Mouse (Mus musculus): ENCODE results near the gene Glod4.

The Glod4 gene

GRCm38 (mm10) chr11:76242901-76243810 lies at the start of gene Glod4, which contains the start of gene Mrm3:
Gene Glod4 (minus strand): TSS chr11:76243725.
Gene Mrm3 (plus strand): TSS chr11:76243715.
- DNase-seq: peak; percentile 96

GRCm38 (mm10) chr11:76292831-76293230 lies 49.3 kb upstream of the Glod4 start:
- peak; percentile 78 for DNase-seq

GRCm38 (mm10) chr11:76292398-76292797 lies 48.9 kb upstream of the Glod4 start:
- peak; percentile 63 for DNase-seq

- DNase-seq: peak; percentile 17
Observed at GRCm38 (mm10) chr11:76291960-76292359, 48.4 kb upstream of the Glod4 start.

- DNase-seq: no peak
Observed at GRCm38 (mm10) chr11:76290367-76290766, 46.8 kb upstream of the Glod4 start.

GRCm38 (mm10) chr11:76288645-76289044 lies 45.1 kb upstream of the Glod4 start:
- no peak for DNase-seq

- no peak for DNase-seq
Observed at GRCm38 (mm10) chr11:76287301-76287700, 43.8 kb upstream of the Glod4 start.

DNA sequence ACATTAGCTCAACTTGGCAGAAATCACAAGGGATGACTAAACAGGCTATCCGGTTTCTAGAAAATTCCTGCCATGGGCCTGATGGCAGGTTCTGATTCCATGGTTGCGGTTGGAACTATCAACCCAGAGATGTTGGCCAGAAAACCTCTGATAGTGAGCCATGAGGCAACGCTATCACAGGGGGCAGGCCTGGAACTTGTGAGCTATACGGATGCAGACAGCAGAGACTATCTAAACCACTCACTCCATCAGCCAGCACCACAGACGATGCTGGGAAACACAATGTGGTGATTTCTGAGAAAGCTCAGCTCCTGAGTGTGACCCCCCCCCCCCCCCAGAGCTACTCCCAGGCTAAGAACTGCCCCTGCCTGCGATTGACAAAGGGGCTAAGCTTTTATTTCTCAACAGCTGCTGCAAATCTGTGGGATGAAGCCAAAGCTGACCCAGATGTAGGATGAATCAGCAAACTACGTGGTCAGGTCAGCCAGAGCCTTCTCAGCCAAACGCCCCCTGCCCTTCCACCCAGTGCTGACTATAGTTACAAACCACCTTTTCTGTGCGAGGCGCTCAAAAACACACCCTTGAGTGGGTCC lies 43.1 kb upstream of the Glod4 start:
- no peak for DNase-seq

GRCm38 (mm10) chr11:76285431-76286075 lies 42.0 kb upstream of the Glod4 start:
- DNase-seq: peak; percentile 43

DNA sequence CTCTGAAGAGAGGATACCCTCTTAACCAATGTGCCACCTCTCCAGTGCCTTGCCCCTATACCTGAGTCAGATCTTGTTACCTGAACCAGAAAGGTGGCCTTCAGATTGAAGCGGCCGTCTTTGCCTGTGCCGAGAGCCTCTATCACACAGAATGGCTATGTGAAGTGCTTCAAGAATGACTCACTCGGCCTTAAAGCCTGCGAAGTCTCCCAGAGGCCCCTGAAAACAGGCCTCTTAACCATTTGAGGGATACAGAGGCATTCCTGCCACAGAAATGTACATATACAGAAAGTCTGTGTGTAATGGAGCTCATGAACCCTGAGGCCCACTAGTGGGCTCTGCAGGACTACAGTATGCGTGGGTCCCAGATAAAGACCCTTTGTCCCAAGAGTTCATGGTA lies 40.3 kb upstream of the Glod4 start:
- no peak for DNase-seq

DNA sequence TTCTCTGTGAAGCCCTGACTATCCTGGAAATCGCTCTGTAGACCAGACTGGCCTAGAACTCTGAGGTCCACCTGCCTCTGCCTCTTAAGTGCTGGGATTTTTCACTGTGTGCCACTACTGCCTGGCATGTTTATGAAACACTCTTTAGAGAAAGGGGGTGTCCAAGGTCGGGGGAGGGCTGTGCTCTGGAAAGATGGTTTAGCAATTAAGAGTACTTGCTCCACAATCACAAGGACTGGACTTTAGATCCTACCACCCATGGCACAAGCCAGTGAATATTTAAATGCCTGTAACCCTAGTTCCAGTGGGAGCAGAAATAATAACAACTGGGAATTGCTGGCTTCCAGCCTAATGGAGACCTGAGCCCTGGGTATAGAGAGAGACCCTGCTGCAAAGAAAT lies 36.4 kb upstream of the Glod4 start:
- no peak for DNase-seq

DNA sequence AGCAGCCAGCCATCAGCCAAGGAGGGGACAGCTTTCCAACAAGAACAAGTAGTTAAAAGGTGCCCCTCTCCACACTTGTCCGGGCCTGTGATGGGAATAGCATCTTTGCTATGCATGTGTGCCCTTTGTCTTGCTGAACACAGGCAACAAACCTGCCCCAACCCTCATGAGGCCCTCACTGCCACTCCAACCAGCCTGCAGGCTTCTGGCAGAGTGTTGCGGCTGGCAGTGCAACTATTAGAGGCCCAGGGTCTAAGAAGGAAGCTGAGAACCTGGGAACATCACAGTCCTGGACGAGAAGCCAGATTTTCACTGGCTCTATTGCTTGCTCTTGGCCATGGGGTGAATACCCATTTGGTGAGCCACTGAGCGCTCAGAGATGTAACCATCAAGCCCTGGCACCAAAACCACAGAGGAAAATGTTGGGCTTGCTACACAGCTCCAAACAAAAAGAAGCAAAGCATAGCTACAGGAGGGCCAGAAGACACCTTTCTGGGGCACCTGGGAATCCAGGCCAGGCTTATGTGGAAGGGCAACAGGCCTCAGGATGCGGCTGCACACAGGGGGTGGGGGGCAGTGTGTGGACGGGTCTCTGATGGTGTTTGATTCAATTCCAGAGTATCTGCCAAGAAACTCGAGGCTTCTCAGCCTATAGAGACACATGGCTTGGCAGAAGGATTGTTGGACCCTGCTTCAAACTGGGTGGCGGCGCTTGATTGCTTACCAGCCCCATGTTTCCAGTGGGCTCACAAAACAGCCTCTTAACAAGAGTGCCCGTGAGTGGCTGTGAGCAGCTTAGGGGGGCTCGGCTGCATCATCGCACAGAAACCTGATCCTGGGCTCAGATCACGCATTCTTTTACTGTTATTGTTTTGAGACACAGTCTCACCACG lies 35.7 kb upstream of the Glod4 start:
- no peak for DNase-seq

DNA sequence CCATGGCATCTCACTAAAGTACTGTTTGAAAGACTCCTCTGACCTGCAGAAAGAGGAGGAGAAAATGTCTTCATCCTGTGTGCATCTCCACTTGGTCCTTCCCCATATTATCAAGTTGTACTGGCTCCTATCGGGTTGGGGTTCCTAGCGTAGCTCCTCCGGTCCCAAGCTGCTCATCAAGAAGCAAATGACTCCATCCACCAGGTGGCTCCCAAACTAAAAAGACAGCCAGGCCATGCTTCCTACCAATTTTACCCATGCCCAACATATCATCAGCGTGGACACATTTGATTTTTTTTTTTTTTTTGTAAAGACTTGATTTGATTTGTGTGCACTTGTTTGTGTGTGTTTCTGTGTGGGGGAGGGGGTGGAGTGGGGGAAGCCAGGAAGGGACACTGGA lies 28.9 kb upstream of the Glod4 start:
- DNase-seq: peak; percentile 41

DNA sequence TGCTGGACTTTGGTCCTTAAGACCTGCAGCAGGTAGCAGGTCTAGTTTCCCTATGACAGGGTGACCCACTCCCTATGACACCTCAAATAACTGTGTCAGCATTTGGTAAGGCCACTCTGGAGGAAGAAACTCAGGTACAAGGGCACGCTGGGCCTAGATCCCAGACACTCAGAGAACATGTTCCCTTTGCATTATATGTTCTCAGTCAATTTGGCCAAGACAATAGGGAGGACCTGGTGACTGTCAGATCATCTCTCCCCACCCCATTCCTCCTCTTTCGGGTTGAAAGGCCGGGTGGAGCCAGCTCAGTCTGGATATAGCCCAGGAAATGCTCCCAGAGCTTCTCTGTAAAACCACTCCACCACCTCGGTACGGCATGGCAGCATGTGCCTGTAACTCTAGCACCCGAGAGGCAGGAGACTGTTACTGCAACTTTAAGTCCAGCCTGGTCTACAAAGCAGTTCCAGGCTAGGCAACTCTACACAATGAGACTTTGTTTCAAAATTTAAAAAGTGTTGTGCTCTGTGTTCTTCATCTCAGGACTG lies 25.1 kb upstream of the Glod4 start:
- DNase-seq: no peak

- no peak for DNase-seq
Observed at GRCm38 (mm10) chr11:76268001-76268459, 24.5 kb upstream of the Glod4 start.

DNA sequence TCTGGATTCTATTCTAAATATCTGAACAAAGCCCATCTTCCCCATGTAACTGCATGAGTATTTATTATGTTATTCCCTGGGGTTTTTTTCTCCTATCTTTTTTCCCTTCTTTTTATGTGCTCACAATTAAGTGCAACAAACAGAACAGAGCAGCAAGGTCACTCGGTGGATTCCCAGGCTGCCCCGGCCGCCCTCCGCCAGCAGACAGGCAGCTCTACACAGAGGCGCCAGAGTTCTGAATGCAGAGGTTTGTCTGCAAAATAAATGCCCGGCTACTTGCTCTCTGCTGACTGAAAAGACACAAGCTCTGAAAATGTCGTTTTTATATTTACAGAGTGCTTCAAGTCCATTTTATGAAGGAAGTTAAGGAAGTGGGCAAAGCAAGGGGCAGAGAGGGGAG lies 24.0 kb upstream of the Glod4 start:
- no peak for DNase-seq

DNA sequence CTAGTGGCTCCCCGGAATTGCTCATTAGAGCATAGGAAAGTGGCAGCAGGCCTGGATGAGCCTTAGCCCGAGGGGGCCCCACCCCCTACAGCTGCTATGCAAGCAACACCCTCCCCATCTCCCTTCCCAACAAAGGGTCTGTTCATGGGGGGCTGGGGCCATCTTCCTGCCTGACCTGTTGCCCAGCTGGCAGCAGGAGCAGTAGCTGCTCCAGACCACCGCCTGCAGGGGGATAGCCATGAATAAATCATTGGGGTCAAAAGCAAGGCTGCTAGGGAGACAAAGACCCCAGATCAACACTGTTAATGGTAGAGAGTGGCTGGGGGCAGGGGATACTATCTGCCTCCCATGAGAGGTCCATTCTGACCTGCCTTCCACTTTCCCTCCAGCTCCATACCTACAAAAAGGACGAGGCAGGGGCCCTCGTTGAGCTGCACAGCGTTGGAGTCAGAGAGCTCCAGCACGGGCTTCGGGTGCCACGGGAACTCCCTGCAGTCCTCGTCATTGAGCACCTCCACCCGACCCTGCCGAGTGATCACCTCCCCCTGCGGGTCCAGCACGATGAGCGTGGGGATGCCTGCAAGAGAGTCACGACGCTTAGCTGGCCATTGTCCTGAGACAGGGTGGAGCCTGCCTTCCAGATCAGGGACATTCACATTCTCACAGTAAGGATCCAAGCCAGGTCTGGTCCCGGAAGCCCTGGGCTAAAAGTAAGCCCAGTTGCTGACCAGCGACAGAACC lies 19.3 kb upstream of the Glod4 start:
- no peak for DNase-seq

GRCm38 (mm10) chr11:76261224-76261623 lies 17.7 kb upstream of the Glod4 start:
- no peak for DNase-seq

- no peak for DNase-seq
Observed at GRCm38 (mm10) chr11:76260208-76261050, 16.9 kb upstream of the Glod4 start.

DNA sequence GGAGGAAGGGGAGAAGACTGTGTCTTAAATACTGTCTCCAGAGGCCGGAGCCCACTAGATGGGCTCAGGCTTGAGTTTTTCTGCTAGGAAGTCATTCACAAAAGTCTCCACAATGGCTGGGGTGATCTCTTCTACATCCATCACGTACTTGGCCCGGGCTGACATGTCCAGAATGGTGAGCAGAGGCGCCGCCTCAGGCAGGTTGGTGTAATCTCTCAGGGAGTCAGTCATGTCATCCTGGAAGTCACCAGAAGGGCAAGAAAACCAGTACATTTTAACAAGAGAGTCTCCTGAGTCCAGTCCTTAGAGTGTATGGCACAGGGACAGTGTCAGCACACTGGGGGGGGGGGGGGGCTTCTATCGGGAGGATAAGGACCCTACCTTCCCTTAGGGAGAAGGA lies 15.0 kb upstream of the Glod4 start:
- no peak for DNase-seq

- DNase-seq: no peak
Observed at GRCm38 (mm10) chr11:76257386-76257785, 13.9 kb upstream of the Glod4 start.
